Mouse (Mus musculus) thymus, adult 18-20 months (tissue): Measurements from ENCODE around the gene Dip2c.

ENCODE experiments used
- DNase-seq, 2 experiments: peaks; one replicate each; pipeline ENCODE4 v3.0.0; 2022; ENCODE audit warnings: mixed read lengths in 2 of 2

The Dip2c gene

GRCm38 (mm10) chr13:9683280-9683679 lies 407.0 kb downstream of the Dip2c start:
- no peak for DNase-seq

GRCm38 (mm10) chr13:9684153-9684923 lies 408.0 kb downstream of the Dip2c start:
- no peak for DNase-seq

- no peak for DNase-seq
Measured at GRCm38 (mm10) chr13:9686261-9686660, 409.9 kb downstream of the Dip2c start.

- no peak for DNase-seq
Measured at GRCm38 (mm10) chr13:9686765-9687164, 410.4 kb downstream of the Dip2c start.

GRCm38 (mm10) chr13:9689366-9689765 lies 413.0 kb downstream of the Dip2c start:
- DNase-seq = no peak

GRCm38 (mm10) chr13:9692876-9693275 lies 416.5 kb downstream of the Dip2c start:
- no peak for DNase-seq

GRCm38 (mm10) chr13:9694651-9695050 lies 418.3 kb downstream of the Dip2c start:
- no peak for DNase-seq

GRCm38 (mm10) chr13:9695403-9695802 lies 419.1 kb downstream of the Dip2c start:
- no peak for DNase-seq

- DNase-seq = no peak
Measured at GRCm38 (mm10) chr13:9695809-9696208, 419.5 kb downstream of the Dip2c start.

- DNase-seq = no peak
Measured at GRCm38 (mm10) chr13:9697340-9697739, 421.0 kb downstream of the Dip2c start.

- no peak for DNase-seq
Measured at GRCm38 (mm10) chr13:9702615-9703235, 426.4 kb downstream of the Dip2c start.

GRCm38 (mm10) chr13:9706720-9707119 lies 430.4 kb downstream of the Dip2c start:
- no peak for DNase-seq

- DNase-seq = no peak
Measured at GRCm38 (mm10) chr13:9708433-9709240, 432.3 kb downstream of the Dip2c start.

GRCm38 (mm10) chr13:9712409-9712808 lies 436.1 kb downstream of the Dip2c start:
- DNase-seq = no peak

GRCm38 (mm10) chr13:9712971-9713370 lies 436.6 kb downstream of the Dip2c start:
- no peak for DNase-seq

- DNase-seq = no peak
Measured at GRCm38 (mm10) chr13:9713462-9714134, 437.3 kb downstream of the Dip2c start.

- DNase-seq = no peak
Measured at GRCm38 (mm10) chr13:9715224-9715623, 438.9 kb downstream of the Dip2c start.
